Mouse (Mus musculus) heart, postnatal 14 days (tissue): ENCODE data around the gene Timm29. TPM values are rescaled to one million over a fixed set of nuclear protein-coding genes. Genes with fewer than 3 reads are reported as not detected.

Experiments
- DNase-seq, 2 experiments: peaks; one replicate each; pipeline ENCODE4 v3.0.0; 2021 to 2022
- intact Hi-C: fragments of 180-260 bp; cut with DNase I; formaldehyde crosslinking; loops from one replicate; pipeline ENCODE4 v1.15.1; 2025
- total RNA-seq, 2 experiments: library from RNA; stranded (reverse); gene quantifications; 2 replicates each; pipeline ENCODE4 v1.2.3; 2021

Timm29 gene
- total RNA-seq, 2 experiments from 2014 or later: 49.4 to 50.7 TPM

GRCm38 (mm10) chr9:21606648-21607047 lies 14.1 kb downstream of the Timm29 start:
- intact Hi-C loops: loop anchor here (10.0 kb wide), 1 partner anchor 198 kb away; no protein-coding TSS in a partner anchor
- no peak for DNase-seq

DNA sequence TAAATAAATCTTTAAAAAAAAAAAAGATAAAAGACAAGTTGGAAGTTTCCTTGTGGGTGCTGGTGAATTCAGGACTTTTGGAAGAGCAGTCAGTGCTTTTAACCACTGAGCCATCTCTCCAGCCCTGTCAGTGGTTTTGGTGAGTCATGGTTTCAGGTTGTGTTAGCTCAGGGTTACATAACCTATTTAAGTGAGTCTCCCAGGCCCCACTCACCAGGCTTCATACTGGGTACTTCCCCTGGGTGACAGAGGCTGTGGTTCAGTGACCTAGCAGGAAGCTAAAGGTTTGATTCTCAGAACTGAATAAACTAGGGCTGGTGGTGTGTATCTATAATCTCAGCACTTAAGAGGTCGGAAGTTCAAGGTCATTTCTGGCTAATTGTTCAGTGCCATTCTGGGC lies 17.3 kb downstream of the Timm29 start:
- DNase-seq: no peak

DNA sequence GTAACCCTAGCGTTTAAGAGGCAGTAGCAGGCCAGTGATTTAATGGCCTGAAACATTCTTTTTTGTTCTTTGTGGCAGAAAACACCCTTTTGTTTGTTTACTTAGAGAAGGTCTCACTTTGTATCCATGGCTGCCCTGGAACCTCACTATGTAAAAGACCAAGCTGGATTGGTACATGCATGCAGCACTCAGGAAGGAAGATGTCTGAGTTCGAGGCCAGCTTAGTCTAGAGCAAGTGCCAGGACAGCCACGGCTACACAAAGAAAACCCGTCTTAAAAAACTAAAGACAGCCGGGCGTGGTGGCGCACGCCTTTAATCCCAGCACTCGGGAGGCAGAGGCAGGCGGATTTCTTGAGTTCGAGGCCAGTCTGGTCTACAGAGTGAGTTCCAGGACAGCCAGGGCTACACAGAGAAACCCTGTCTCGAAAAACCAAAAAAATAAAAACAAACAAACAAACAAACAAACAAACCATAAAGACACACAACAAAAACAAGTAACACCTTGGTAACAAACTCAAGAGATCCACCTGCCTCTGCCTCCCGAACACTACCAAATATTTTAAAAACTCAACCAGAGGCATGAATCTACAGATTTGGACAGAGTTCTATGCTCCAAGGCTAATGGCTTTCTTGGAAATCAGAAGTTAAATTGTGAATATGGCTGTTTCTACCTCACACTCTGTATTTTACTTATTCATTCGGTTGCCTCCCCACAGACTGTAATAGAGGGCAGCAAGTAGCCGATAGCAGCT lies 22.5 kb downstream of the Timm29 start:
- intact Hi-C loops: loop anchor here (5.0 kb wide), 1 partner anchor 147 kb away; the partner anchor contains the start of gene Spc24

More for the DNA sequence above, 17.3 kb downstream of the Timm29 start:
- intact Hi-C loops: loop anchor here (10.0 kb wide), 1 partner anchor 195 kb away; no protein-coding TSS in a partner anchor

DNA sequence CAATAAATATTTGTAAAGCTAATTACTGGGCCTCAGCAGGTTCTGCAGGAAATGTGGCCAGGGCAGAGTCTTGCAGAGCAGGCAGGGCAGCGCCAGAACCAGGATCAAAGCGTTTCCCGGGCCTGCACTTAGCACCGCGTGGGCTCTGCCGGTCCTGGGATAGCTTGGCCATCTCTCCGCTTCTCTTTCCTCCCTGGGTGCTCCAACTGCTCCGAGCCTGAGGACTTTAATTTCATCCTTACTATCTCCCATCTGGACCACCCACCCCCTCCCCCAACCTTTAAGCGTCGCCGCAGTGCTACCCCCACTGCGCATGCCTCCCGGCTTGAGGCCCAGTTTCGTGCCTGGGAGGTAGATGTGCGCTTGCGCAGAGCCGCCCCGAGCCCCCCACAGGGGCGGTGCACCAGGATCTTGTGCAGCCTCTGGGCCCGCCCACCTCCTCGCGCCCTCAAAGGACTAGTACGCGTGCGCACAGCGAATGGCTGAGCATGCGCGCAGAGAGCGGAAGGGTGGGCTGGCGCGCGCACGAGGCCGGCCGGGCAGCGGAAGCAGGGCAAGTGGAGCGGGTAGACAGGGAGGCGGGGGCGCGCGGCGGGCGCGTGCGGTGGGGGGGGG lies 23.2 kb downstream of the Timm29 start, which contains the start of gene Smarca4:
Smarca4 (plus strand) TSS at position 553 of the 615 bp plus-strand sequence.
- peak; percentile 99 to 100 for DNase-seq
- intact Hi-C loops: loop anchor here (5.0 kb wide), 1 partner anchor 147 kb away; the partner anchor contains the start of gene Spc24

More for the DNA sequence above, 22.5 kb downstream of the Timm29 start:
- no peak for DNase-seq

- intact Hi-C loops: loop anchor here (5.0 kb wide), 1 partner anchor 146 kb away; the partner anchor contains the start of gene Spc24
- DNase-seq: peak; percentile 92 to 93
Observed at GRCm38 (mm10) chr9:21616232-21616781, 23.8 kb downstream of the Timm29 start.

DNA sequence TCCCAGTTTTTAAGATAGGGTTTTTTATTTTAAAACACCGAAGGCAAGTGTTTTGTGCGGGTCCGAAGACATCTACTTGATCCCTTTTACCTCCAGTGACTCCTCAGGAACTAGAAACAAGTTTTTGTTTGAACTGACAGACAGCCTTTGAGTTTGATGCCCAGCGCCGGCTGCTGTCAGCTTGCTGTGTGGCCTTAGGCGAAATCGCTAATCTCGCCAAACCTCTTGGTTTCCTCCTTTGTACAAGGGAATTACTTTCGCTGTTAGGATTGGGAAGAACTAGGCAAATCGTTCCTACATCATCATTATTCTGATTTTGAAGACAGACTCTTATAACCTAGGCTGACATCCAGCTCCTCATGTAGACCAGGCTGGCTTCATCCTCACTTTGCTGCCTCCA lies 24.5 kb downstream of the Timm29 start:
- peak; percentile 21 to 29 for DNase-seq
- intact Hi-C loops: loop anchor here (5.0 kb wide), 1 partner anchor 145 kb away; the partner anchor contains the start of gene Spc24

- DNase-seq: no peak
- intact Hi-C loops: no loop called here
Observed at GRCm38 (mm10) chr9:21620229-21620628, 27.7 kb downstream of the Timm29 start.

DNA sequence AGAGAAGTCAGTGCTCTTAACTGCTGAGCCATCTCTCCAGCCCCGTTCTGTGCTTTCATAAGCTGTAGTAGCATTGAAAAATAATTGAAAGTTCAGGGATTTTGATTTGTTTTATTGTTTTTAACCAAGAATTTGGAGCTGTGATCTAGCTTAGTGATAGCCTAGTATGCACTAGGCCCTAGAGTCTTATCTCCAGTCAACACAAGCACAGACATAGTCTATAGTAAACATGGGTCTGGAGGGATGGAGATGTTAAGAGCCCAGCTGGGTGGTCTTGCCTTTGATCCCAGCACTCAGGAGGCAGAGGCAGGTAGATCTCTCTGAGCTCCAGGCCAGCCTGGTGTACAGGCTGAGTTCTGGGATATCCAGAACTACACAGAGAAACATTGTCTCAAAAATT lies 30.2 kb downstream of the Timm29 start:
- no peak for DNase-seq
- intact Hi-C loops: no loop called here

DNA sequence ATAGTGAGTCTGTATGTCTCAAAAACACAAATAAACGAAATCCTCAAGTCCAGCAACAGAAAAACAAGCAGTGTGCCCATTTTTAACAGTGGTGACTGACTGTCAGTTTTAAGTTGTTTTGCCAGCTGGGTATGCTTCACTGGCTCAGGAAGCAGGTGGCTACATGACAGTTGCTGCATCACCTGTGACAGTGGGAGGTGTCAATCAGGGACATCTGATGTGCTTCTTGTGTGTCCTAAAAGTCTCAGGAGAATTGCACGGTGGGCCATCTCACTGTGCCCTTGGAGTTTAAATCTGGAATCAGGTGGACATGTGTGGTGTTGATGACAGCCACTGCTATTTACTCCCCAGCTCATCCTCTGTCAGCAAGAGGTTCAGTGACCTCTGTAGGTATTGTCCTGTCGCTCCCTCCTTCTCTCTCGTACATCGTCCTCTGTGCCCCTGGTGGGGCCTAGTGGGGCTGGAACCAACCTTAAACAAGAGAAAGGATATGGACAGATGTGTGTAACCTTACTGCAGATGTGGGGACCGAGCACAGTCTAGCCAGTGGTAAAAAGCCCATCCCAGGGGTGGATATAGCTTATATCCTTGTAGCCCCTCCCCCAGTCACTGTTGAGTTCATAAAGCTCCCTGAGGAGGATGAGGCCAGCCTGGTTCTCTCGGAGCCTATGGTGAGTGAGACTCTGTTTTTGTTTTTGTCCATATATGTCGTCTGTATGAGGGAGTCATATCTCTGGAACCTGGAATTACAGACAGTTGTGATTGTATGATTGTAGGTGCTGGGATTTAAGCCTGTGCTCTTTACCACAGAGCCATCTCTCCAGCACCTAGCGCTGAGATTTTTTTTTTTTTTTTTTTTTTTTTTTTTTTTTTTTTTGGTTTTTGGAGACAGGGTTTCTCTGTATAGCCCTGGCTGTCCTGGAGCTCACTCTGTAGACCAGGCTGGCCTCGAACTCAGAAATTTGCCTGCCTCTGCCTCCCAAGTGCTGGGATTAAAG lies 33.1 kb downstream of the Timm29 start:
- no peak for DNase-seq
- intact Hi-C loops: no loop called here

DNA sequence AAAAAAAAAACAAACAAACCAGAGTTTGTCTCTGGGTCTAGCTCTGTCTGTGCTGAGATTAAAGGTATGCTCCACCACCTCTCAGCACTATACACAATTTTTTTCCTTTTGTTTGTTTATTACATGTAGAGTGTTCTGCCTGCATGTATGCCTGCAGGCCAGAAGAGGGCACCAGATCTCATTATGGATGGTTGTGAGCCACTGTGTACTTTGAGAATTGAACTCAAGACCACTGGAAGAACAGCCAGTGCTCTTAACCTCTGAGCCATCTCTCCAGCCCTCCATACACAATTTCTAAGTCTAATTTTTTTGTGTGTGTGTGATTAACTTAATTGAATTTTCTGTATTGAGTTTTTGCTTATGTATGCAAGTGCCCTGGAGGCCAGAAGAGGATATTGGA lies 34.0 kb downstream of the Timm29 start:
- no peak for DNase-seq
- intact Hi-C loops: no loop called here

DNA sequence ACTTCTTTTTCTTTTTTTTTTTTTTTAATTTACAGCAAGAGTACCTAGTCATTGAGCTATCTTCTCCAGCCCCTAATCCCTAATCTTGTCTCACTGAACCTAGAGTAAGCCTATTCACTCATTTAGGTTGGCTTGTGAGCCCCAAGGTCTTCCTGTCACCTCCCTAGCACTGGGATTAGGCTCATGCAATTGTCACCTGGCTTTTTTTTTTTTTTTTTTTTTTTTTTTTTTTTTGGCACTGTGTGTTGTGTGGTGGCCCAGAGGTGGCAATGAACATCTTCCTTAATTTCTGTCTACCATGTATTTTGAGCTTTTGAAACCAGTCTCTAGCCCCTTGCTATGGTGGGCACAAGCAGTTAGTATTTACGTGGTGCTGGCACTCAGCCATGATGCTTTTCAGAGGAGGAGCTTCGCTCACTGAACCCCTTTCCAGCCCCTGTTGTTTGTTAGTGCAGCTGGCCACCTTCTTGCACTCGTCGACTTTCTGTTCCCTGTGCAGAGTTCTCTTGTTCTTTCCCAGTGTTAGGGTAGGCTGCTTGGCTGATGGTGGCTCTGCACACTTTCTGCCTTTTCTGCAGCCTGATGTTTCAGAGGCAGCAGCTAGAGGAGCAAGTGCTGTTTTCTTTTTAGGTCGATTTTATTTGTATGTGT lies 34.7 kb downstream of the Timm29 start:
- DNase-seq: no peak
- intact Hi-C loops: no loop called here

- intact Hi-C loops: no loop called here
- DNase-seq: peak; percentile 39 to 66
Observed at GRCm38 (mm10) chr9:21630673-21631072, 38.2 kb downstream of the Timm29 start.

GRCm38 (mm10) chr9:21633106-21633505 lies 40.6 kb downstream of the Timm29 start:
- intact Hi-C loops: loop anchor here (2.0 kb wide), 1 partner anchor 30 kb away; no protein-coding TSS in a partner anchor
- no peak for DNase-seq

DNA sequence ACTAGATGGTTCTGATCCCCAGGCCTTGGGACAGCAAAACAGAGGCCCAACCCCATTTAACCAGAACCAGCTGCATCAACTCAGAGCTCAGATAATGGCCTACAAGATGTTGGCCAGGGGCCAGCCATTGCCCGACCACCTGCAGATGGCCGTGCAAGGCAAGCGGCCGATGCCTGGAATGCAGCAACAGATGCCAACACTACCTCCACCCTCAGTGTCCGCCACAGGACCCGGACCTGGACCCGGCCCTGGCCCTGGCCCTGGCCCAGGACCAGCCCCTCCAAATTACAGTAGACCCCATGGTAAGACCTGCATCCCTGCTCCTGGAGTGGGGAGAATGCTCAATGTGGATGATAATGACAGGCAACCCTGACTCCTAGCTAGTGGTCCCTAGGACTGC lies 43.1 kb downstream of the Timm29 start:
- intact Hi-C loops: no loop called here
- no peak for DNase-seq

DNA sequence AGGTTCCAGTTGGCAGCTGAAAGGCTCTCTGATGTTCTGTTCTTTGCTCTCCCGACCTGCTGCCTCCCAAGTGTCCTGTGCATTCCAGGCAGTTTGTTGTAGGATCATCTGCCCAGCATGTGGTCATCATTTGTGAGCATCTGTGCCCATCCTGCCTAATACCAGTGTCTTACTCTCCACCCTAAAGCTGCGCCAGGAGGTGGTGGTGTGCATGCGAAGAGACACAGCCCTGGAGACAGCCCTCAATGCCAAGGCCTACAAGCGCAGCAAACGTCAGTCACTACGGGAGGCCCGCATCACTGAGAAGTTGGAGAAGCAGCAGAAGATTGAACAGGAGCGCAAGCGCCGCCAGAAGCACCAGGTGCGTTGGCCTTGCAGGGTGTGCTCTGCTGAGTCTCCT lies 46.5 kb downstream of the Timm29 start:
- no peak for DNase-seq
- intact Hi-C loops: no loop called here
